Mouse (Mus musculus) activated CD4-positive, CD25-positive, alpha-beta regulatory T cell, adult 4 months (primary cell): ENCODE measurements around the gene Fam160a2. TPM values are rescaled to one million over a fixed set of nuclear protein-coding genes. Genes with fewer than 3 reads are reported as not detected.

Source experiments
- ATAC-seq: one replicate; pipeline ENCODE4 v1.8.0; 2017
- polyA plus RNA-seq, 2 experiments: library from polyadenylated mRNA; unstranded; fragments of 100-300 nt; shearing (Covaris generic); gene quantifications; one replicate each; pipeline ENCODE4 v1.2.1; 2017

Gene Fam160a2
- polyA plus RNA-seq, result 10 to 100 TPM; 14.6 to 15.8 TPM

GRCm38 (mm10) chr7:105399935-105400624 lies at the start of gene Fam160a2:
Fam160a2 (minus strand) TSS chr7:105400054.
- ATAC-seq, result peak; percentile 92

DNA sequence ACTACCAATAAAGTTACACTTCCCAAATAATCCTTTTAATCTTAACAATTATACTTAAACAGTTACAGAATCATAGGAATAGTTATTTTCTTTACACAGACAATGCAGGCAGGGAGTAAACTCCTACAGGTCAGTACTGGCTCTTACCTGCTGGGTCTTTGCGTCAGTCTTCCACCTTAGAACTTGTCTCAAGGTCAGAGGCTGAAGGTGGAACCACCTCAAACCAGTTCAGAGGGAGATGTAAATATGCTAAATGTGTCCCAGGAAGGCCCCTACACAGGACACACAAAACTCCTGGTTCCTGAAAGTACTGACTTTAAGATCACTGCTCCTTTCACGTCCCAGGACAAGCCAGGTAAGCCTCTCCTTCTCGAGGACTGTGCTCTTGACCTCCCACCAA lies 45.2 kb upstream of the Fam160a2 start:
- no peak for ATAC-seq

DNA sequence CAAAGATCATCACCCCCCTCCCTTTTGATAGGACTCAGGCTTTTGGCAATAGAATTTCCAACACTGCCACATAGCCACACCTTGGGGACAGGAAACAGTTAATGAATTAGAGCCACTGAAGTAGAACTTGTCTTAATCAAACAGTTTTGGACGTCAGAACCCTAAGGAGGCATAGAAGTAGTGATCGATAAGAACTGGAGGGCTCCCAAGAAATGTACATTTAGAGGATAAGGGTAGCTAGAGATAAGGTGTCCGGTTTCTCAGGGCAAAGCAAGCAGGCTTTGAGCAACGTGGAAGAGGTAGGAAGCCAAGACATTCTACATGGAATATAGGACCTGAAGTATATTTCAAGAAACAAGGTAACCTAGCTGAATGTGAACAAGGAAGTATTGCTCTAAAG lies 41.6 kb upstream of the Fam160a2 start:
- no peak for ATAC-seq

- ATAC-seq, result no peak
These were observed 38.3 kb upstream of the Fam160a2 start for GRCm38 (mm10) chr7:105437979-105438772.

GRCm38 (mm10) chr7:105434798-105435197 lies 34.9 kb upstream of the Fam160a2 start:
- ATAC-seq, result no peak

- no peak for ATAC-seq
These were observed 34.0 kb upstream of the Fam160a2 start for GRCm38 (mm10) chr7:105433859-105434258.

DNA sequence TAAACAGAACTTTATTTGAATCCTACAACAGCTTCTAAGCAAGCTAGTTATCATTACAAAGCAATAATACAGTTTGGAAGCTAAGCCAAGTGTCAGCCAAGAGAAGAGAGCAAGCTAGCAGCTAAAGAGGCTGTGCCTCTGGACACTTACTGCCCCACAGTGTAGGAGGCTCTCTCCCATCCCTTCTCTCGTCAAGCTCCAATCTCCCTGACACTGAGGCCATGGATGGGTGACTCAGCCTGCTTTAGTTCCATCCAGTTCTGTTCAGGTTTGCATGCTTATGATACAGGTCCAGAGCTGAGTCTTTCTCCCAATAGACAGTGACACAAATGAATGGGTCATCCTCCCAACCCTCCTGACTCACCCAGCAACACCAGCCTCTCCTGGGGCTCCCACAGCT lies 32.2 kb upstream of the Fam160a2 start:
- no peak for ATAC-seq

DNA sequence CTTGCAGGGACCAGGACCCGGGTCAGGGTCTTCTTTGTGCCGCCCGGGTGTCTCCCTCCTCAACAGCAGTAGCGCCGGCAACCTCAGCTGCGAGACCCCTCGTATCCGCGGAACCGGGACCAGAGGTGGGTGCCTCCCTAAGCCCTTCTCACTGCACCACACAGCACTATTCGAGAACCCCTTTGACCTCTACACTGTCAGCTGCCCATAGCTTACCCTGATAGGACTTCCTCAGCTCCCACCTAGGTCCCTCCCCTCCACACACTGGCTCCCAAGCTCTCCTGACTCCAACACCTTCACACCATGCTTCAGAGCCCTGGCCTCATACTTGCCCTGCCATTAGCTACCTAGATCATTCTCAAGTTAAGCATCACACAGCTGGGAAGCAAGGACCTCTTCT lies 26.2 kb upstream of the Fam160a2 start:
- no peak for ATAC-seq

DNA sequence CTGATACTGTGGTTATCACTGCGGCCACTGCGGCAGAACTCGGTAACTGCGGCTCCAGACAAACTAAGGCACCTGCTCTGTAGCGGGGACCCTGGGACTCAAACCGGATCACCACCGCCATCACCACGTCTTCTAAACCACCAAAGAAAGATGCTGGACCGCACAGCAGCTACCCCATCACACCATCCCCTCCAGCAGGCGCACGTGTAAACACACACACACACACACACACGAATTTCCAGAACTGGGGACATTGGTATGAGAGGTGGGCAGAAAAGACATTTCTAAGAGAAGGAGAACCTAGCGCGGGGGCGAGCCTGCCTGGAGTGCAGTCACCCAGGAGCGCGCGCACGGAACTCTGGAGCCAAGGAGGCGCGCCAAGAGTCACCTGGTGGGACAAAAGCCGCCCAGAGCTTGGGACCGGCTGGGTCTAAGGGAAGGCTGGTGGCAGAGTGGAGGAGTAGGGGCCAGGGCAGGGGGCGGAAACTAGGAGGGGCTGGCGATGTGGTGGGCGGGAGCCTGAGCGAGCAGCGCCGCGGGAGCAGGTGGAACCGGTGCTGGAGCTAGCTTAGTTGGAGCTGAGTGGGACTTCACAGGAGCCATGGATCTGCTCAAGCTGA lies 25.7 kb upstream of the Fam160a2 start, which contains the start of gene Cckbr:
TSS of gene Cckbr (plus strand) at position 308 of the 620 bp plus-strand sequence.
- no peak for ATAC-seq

DNA sequence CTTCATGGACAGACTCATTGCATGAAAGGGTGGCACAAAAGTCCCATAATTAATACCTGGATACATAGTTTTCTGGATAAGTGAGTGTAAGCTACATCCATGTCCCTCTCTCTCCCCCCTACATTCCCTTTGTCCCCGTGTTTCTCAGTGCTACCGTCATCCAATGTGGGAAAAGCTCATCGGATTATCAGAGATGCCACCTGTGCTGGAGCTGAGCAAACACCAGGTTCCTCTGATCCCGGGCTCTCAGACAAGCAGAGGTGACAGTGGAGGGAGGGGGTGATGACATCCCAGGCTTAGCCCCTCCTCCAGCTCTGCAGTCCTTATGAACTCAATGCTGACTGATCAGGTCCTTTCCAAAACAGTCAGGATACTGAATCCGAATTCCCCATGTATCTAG lies 24.5 kb upstream of the Fam160a2 start:
- ATAC-seq, result no peak

DNA sequence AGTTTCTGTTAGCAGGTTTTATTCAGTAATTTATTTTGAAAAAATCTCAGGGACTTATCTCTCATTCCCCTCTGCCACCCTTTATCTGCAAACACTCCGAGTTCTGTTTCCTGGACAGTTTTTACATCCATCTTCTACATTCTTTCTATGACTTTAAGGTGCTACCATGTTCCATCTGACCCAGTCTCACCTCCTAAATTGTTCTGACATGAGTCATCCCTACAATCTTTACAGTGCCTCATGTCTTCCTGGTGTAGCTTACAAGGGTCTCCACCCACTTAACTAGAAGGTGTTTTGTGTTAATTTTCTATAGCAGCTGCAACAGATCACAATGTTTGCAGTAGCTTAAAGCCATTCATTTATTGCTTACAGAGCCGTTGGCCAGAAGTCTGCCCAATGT lies 21.0 kb upstream of the Fam160a2 start:
- ATAC-seq, result no peak

GRCm38 (mm10) chr7:105418106-105418505 lies 18.3 kb upstream of the Fam160a2 start:
- ATAC-seq, result no peak

DNA sequence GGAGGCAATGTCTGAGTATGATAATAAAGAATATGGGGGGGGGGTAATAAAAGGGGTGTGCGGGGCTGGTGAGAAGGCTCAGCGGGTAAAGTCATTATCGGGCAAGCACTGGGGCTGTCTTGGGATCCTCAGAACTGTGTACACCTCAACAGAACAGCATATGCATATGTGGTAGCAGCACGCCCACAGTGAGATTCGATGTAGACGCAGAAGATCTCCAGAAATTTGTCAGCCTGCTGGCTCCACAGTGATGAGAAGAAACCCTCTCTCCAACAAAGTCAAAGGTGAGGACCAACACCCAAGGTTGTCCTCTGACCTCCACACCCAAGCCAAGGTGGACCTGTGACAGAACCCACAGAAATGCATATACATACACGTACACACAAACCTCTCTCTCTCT lies 16.7 kb upstream of the Fam160a2 start:
- ATAC-seq, result no peak

DNA sequence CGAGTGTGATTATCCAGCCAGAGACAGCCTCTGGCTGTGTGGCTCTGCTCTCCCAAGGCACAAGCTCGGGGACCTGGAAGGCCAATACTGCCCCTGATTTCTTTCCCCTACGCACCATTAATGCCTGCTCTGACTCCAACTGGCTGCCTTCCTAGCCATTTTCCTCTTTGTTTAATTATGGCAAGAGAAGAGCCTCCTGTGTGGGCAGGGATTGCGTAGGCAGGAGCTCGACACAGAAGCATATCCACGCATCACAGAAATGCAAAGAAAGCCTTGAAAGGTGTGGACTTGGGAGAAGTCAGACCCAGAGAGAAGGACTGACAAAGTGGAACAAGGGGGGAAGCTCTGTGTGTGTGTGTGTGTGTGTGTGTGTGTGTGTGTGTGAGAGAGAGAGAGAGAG lies 14.5 kb upstream of the Fam160a2 start:
- no peak for ATAC-seq

DNA sequence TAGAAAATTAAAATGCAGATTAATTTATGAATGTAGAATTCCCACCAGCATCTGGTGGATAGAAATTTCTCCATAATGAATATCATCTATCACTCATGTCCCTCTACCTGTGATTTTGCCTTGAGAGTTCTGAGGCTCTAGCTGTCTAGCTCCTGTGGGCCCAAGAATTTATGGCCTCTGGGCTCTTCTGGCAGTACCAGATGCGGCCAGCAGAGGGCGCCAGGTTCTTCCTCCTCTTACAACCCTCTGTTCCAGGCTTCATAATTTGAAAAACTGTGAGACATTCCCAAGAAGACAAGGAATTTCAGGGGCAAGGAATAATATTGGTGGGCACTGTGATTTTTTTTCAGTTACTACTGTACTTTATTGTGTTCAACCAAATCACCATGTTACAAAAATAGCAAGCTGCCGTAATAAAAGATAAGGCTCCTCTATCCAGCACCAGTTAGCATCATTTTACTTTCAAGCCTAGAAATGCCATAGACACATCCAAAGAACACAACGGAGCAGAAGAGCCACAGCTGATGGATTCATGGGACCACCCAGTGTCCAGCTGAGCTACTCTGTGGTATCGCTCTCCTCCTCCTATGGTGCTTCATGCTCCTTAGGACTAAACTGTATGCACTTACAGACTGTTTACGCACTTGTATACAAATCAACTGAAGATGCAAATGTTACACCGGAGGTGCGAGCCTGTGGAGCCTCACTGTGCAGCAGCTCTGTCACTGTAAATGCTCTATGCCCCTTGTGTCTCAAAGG lies 12.2 kb upstream of the Fam160a2 start:
- peak; percentile 77 for ATAC-seq

- ATAC-seq, result no peak
These were observed 6.5 kb upstream of the Fam160a2 start for GRCm38 (mm10) chr7:105406322-105406721.

- no peak for ATAC-seq
These were observed 4.4 kb upstream of the Fam160a2 start, which contains the start of gene Cnga4 for GRCm38 (mm10) chr7:105404268-105404667. Cnga4 (plus strand) TSS chr7:105404568.

DNA sequence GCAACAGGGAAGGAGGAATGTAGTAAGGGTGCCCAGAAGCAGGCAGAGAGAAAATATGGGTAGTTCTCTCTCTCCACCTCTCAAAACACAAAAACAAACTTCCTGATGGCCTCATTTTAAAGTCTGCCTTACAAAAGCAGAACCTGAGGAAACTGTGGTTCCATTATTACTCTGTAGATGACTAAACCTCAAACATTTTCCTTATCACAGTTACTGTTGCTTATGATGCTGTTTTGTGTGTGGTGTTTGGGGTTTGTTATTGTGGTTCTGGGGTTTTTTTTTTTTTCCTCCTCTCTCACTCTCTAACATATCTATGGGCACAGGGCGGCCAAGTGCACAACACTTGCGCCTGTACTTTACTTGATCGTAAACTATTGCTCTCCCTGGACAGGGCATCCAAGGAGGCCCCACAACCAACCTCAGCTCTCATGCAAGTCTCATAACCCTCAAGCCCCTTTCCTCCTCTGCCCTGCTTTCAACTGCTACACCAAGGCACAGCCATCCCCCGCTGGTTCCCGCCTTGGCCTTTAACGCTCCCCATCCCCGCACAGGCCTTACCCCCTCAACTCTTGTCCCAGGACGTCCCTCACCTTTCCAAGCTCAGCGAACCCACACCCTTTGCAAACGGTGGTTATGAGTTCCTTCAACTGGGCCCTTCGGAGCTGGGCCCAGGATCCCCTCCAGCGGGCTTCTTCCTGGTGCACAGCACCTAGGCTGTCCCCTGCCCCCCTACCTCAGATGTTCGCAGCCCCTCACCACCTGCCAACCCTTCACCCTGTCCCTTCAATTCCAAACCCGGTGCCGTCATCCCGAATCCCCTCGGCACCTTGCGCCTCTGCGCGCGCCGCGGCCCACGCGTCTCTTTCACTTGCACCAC lies 558 bp downstream of the Fam160a2 start:
- peak; percentile 7 for ATAC-seq

GRCm38 (mm10) chr7:105396126-105396525 lies 3.7 kb downstream of the Fam160a2 start:
- ATAC-seq, result no peak

GRCm38 (mm10) chr7:105395131-105395820 lies 4.6 kb downstream of the Fam160a2 start:
- no peak for ATAC-seq

DNA sequence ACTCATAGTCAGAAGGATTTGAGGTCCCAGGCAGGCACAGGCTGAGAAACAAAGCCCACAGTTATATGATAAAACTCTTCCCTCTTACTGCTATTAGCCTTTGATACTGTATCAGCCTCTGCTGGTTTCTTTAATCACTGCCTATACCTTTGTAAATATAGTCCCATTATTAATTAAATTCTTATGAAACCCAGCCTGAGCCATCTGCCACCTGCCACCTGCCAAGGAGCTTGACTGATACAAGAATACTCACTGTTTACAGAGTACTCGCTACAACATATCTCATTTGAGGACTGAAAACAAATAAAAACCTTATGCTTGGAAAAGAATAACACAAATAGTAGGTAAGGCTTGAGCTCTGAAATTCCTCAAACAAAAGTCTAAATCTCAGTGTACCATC lies 5.2 kb downstream of the Fam160a2 start:
- ATAC-seq, result no peak
